Mouse (Mus musculus): ENCODE measurements around the gene Acot1. TPM values are rescaled to one million over a fixed set of nuclear protein-coding genes. Genes with fewer than 3 reads are reported as not detected.
A peak's percentile ranks its signal among the peaks of the same experiment; 100 is the strongest.
"Not testable (repeated sequence)": the region's sequence is repeated elsewhere in the genome, so short reads cannot be mapped to it uniquely, and the experiment has no call there.

Gene Acot1
- polyA plus RNA-seq, 1 experiment from 2014 or later = 43.9 TPM

DNA sequence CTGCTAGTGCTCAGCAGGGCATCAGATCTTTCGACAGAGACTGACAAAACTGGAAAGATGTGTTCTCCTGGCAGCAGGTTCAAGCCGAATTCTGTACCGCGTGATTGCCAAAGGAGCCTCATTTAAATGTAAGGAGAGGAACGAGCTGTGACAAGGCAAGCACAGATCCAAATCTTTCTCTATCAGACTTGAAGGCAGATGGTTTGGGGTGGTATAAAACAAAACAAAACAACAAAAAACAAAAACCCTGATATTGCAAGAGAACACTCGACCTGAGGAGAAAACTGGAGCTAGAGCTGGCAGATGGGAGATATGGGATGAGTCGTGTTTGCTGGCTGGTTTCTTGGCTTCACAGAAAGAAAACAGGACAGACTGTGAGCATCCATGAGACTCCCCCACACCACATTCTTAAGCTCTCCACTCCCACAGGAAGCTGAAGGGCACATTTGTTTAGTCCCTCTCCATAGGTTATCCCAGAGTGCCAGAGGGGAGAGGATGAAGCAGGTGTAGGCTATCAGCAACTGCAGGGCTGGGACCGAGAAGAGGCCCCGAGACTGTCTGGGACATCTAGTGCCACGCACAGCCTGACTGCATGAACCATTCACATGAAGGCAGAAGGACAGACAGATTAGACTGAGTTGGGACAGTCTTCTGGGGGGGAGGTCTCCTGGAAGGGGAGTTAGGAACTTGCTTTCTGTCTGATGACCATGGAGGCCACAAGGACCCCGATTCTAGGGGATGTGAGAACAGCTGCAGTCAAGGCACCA is 10.8 kb upstream of the Acot1 start:
- Histone ChIP-seq H3K4me3 (replicated peaks) (no peak overlapping the region), H3K9me3 (0 out of 2 replicates have a peak, but pooled peaks cover 12% of the 10 kb centered on the region), H3K9ac (replicated peaks) (no peak overlapping the region), H3K36me3 (peaks cover 6% of the 10 kb centered on the region; the same call in 1 of the 2 replicates), H3K4me1 (replicated peaks) (no peaks in the 10 kb centered on the region), H3K4me2 (no peak overlapping the region), H3K27ac (no peak overlapping the region), H3K27me3 (no peaks in the 10 kb centered on the region)
- 70% methylated on average over 11 of the region's 11 CpGs for WGBS
- ATAC-seq (ENCODE audit: insufficient number of reproducible peaks, insufficient read depth, low FRiP score, low TSS enrichment, low read depth) = no peak

DNA sequence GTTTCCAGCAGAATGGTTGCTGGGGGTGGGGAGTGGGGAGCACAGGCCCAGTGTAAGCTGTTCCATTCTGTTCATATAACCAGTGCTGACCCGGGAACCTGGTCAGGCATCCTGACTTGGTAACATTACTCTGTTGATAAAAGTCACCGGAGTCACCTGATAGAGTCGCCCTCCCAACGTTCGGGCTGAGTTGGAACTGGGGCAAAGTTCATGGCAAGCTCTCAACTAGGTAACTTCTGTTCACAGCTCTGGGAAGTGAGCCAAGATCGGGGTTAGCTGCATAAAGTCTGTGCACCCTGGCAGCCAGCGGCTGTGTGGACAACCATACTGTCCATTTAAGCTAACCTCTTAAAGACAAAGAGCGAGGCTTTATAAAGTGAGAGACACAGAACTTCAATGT is 10.1 kb upstream of the Acot1 start:
- H3K9ac ChIP-seq (replicated peaks); H3K36me3 ChIP-seq; H3K4me2 ChIP-seq; ATAC-seq (ENCODE audit: insufficient number of reproducible peaks, insufficient read depth, low FRiP score, low TSS enrichment, low read depth); H3K4me1 ChIP-seq (replicated peaks); H3K4me3 ChIP-seq (replicated peaks); H3K27ac ChIP-seq; H3K27me3 ChIP-seq: not testable (repeated sequence)
- WGBS = 77% methylated on average over 8 of the region's 8 CpGs
- 0 out of 2 replicates have a peak, but pooled peaks cover 12% of the 10 kb centered on the region for H3K9me3 ChIP-seq

DNA sequence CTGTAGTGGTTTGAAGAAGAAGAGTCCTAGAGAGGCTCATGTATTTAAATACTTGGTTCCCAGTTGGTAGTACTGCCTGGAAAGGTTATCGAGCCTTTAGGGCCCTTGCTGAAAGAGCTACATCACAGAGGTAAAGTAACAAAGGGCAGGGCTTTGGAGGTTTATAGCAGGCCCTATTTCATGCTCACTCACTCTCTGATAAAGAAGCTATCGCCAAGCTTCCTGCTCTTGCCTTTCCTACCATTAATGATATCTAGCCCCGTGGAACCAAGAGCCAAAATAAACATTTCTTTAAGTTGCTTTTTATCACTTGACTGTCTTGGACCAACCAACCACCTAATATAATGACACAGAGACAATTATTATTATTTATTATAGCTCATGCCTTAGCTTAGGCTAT is 8.9 kb upstream of the Acot1 start:
- Histone ChIP-seq H3K36me3 (no peaks in the 10 kb centered on the region), H3K4me1 (replicated peaks) (no peaks in the 10 kb centered on the region), H3K27me3 (no peaks in the 10 kb centered on the region), H3K9me3 (0 out of 2 replicates have a peak, but pooled peaks cover 12% of the 10 kb centered on the region), H3K9ac (replicated peaks) (no peak overlapping the region), H3K27ac (no peak overlapping the region), H3K4me2 (no peak overlapping the region), H3K4me3 (replicated peaks) (no peak overlapping the region)
- ATAC-seq (ENCODE audit: insufficient number of reproducible peaks, insufficient read depth, low FRiP score, low TSS enrichment, low read depth) = no peak
- 71% methylated on average over 3 of the region's 3 CpGs for WGBS

DNA sequence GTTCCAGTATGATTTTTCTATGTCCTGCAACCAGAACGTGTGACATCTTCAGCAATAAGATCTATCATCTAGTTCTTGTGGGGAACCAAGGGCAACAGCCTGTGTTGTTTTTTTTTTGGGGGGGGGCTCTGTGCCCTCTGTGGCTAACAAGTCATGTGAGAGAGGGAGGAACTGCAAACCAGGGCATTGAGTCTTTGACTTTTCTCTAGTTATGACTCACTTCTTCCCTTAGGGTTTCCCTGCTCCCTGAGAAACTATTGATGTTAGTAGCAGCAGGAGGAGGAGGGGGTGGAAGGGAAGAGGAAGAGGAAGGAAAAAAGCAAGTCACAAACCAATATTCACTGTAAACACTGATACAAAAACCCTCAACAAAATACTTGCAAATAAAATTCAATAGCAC is 5.4 kb upstream of the Acot1 start:
- Histone ChIP-seq H3K9ac (replicated peaks) (no peak overlapping the region), H3K9me3 (0 out of 2 replicates have a peak, but pooled peaks cover 12% of the 10 kb centered on the region), H3K36me3 (no peaks in the 10 kb centered on the region), H3K4me3 (replicated peaks) (no peak overlapping the region), H3K4me1 (replicated peaks) (peaks cover 2% of the 10 kb centered on the region; the same call in 1 of the 2 replicates), H3K4me2 (no peak overlapping the region), H3K27me3 (no peaks in the 10 kb centered on the region), H3K27ac (no peak overlapping the region)
- WGBS = 89% methylated on average over 1 of the region's 1 CpGs
- no peak for ATAC-seq (ENCODE audit: insufficient number of reproducible peaks, insufficient read depth, low FRiP score, low TSS enrichment, low read depth)

DNA sequence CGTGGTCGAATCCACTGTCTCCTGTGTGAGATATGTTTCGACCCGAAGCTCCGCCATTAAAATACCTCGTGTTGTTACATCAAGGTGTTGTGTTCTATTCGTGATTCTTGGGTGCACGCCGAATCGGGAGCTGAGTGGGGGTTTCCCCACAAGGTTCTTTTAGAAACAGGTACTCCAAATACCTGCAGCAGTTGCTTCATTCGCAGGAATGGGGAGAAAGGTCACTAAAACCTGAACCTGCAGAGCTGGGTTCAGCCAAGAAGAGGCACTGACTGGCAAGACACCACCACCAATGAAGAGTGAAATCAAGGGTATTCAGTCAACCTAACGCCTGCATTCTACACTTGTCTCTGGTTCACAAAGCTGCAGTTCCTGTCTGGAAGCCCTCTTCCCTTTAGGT is 1.0 kb upstream of the Acot1 start:
- 88% methylated on average over 12 of the region's 12 CpGs for WGBS
- ATAC-seq (ENCODE audit: insufficient number of reproducible peaks, insufficient read depth, low FRiP score, low TSS enrichment, low read depth) = no peak
- no peak overlapping the region for H3K4me3 ChIP-seq (replicated peaks)
- H3K36me3 ChIP-seq = no peaks in the 10 kb centered on the region
- H3K4me1 ChIP-seq (replicated peaks) = peaks cover 30% of the 10 kb centered on the region
- no peaks in the 10 kb centered on the region for H3K27me3 ChIP-seq
- H3K4me2 ChIP-seq = no peak overlapping the region
- no peak overlapping the region for H3K27ac ChIP-seq
- no peaks in the 10 kb centered on the region for H3K9me3 ChIP-seq
- no peak overlapping the region for H3K9ac ChIP-seq (replicated peaks)

DNA sequence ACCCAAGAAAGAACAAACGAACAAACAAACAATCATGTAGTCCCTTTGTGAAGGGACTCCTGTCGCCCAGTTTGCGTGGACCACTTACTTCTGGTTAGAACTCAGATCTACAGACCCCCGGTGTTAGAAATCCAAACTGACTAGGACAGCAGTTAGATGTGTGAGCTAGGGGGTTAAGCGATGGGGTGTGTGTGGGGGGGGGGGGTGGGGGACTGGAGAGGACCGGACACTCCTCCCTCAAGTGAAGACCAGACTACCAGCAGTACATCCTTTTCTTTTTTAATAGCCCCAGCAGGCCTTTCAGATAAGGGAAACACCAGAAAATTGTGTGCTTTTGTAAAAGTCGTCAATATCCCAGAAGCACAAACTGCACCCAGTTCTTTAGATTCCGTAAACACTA is 561 bp upstream of the Acot1 start:
- Histone ChIP-seq H3K4me3 (replicated peaks) (peak overlapping the region; percentile 48), H3K9me3 (no peaks in the 10 kb centered on the region), H3K27ac (peak overlapping the region; percentile 70), H3K9ac (replicated peaks) (peak overlapping the region; percentile 70; the same call in 1 of the 2 replicates), H3K4me2 (peak overlapping the region; percentile 58), H3K4me1 (replicated peaks) (peaks cover 30% of the 10 kb centered on the region), H3K27me3 (no peaks in the 10 kb centered on the region), H3K36me3 (no peaks in the 10 kb centered on the region)
- WGBS = 77% methylated on average over 8 of the region's 8 CpGs
- ATAC-seq (ENCODE audit: insufficient number of reproducible peaks, insufficient read depth, low FRiP score, low TSS enrichment, low read depth) = no peak

DNA sequence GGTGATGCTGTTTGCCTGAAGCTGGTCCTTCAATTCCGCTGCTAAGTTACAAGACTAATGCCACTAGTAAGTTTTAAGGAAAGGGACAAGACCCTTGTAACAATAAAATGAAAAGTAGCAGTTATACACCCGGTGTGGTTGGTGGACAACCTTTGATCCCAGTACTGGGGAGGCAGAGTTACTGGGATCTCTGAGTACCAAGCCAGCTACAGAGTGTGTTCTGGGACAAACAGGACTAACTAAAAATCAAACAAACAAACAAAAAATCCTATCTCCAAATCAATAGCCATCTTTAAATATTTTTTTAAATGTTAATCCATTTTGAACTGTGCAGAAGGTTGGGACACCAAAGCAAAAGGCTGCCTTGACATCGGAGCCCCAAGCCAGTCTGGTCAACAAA is 911 bp downstream of the Acot1 start:
- no peak overlapping the region for H3K27ac ChIP-seq
- peaks cover 30% of the 10 kb centered on the region for H3K4me1 ChIP-seq (replicated peaks)
- 77% methylated on average over 3 of the region's 3 CpGs for WGBS

DNA sequence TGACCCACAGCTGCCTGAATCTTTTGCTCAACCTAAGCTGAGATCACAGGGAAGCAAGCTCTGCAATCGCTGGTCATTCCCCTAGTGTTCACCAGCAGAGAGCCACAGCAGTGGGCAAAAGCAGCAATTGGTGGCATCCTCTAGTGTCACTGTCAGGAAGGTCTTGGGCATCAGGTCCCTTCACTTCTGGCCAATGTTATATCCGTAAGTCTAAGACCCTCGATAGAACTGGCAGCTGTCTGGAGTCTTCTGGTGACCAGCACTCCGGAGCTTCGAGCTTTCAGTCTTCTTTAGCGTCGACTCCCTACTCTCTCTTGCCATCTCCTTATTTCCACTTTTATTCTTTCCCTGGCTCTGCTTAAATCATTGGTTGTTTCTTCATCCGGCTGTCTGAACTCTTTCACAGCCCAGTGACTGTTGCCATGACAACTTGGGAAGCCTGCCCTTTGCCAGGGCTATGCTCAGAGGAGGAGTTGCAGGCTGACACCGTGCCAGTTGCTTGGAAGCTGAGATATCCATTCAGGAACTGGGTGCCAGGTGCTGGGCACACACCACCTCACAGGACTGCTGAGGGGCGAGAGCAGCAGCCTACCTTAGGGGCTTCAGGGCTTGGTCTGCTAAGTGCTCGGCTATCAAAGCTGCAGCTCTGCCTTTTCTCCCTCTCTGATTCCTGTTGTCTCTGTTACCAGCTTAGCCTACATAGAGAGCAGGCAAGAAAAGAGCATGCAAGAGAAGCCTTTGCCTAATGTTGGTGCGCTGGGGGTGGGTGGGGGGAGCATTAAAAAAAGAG is 2.2 kb downstream of the Acot1 start:
- Histone ChIP-seq H3K4me3 (replicated peaks) (0 out of 2 replicates have a peak overlapping the region, but pooled peaks have one; percentile 6), H3K27ac (no peak overlapping the region), H3K9me3 (no peaks in the 10 kb centered on the region), H3K9ac (replicated peaks) (0 out of 2 replicates have a peak overlapping the region, but pooled peaks have one; percentile 4), H3K27me3 (no peaks in the 10 kb centered on the region), H3K36me3 (peaks cover 16% of the 10 kb centered on the region), H3K4me2 (peak overlapping the region; percentile 58), H3K4me1 (replicated peaks) (peaks cover 30% of the 10 kb centered on the region)
- 67% methylated on average over 12 of the region's 12 CpGs for WGBS
- ATAC-seq (ENCODE audit: insufficient number of reproducible peaks, insufficient read depth, low FRiP score, low TSS enrichment, low read depth) = no peak

More for the DNA sequence above, 911 bp downstream of the Acot1 start:
- H3K36me3 ChIP-seq = peaks cover 9% of the 10 kb centered on the region
- no peaks in the 10 kb centered on the region for H3K9me3 ChIP-seq
- H3K9ac ChIP-seq (replicated peaks) = no peak overlapping the region
- H3K27me3 ChIP-seq = no peaks in the 10 kb centered on the region
- no peak for ATAC-seq (ENCODE audit: insufficient number of reproducible peaks, insufficient read depth, low FRiP score, low TSS enrichment, low read depth)
- peak overlapping the region; percentile 48 for H3K4me3 ChIP-seq (replicated peaks)
- H3K4me2 ChIP-seq = peak overlapping the region; percentile 58

DNA sequence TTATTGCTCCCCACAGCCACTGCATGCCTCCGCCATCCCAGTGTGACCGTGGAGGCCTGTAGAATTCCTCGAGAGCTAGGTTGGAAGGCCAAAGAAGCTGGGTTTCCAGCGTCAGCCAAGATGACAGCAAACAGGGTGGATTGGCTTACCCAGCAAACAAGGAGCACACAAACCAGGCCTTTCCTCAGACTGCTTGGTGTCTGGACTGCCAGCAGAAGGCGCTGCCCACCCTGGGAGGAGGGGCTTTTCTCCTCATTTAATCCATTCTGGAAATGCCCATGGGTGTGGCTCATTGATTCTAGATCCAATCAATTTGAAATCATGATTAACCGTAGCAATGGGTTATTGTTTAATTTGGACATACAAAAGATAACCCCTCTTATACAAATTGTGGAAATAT is 3.8 kb downstream of the Acot1 start:
- peaks cover 22% of the 10 kb centered on the region for H3K36me3 ChIP-seq
- H3K27me3 ChIP-seq = no peaks in the 10 kb centered on the region
- H3K4me1 ChIP-seq (replicated peaks) = peaks cover 30% of the 10 kb centered on the region
- no peak overlapping the region for H3K4me2 ChIP-seq
- WGBS = 78% methylated on average over 6 of the region's 6 CpGs
- no peak overlapping the region for H3K9ac ChIP-seq (replicated peaks)
- no peak overlapping the region for H3K27ac ChIP-seq
- no peak overlapping the region for H3K4me3 ChIP-seq (replicated peaks)
- no peaks in the 10 kb centered on the region for H3K9me3 ChIP-seq
- ATAC-seq (ENCODE audit: insufficient number of reproducible peaks, insufficient read depth, low FRiP score, low TSS enrichment, low read depth) = no peak

DNA sequence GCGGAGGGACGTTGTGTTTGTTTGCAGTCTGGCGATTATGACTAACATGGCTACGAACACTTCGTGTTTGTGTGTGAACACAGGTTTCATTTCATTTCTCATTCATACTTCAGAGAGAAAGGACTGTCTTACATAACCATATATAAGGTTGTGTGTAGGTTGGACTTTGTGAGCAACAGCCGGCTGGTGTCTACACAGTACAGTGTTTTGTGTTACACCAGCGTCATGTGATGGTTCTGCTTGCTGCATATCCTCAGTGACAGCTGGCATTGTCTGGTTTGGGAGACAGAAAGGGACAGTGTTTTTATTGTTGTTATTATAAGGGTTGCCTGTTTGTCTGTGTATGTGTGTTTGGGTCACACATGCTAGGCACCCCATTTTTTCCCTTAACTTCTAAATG is 4.4 kb downstream of the Acot1 start:
- H3K4me3 ChIP-seq (replicated peaks) = no peak overlapping the region
- H3K36me3 ChIP-seq = peaks cover 22% of the 10 kb centered on the region
- no peaks in the 10 kb centered on the region for H3K9me3 ChIP-seq
- H3K27ac ChIP-seq = no peak overlapping the region
- no peak overlapping the region for H3K9ac ChIP-seq (replicated peaks)
- H3K4me2 ChIP-seq = no peak overlapping the region
- no peaks in the 10 kb centered on the region for H3K27me3 ChIP-seq
- ATAC-seq (ENCODE audit: insufficient number of reproducible peaks, insufficient read depth, low FRiP score, low TSS enrichment, low read depth) = no peak
- 93% methylated on average over 7 of the region's 7 CpGs for WGBS
- peaks cover 29% of the 10 kb centered on the region for H3K4me1 ChIP-seq (replicated peaks)

DNA sequence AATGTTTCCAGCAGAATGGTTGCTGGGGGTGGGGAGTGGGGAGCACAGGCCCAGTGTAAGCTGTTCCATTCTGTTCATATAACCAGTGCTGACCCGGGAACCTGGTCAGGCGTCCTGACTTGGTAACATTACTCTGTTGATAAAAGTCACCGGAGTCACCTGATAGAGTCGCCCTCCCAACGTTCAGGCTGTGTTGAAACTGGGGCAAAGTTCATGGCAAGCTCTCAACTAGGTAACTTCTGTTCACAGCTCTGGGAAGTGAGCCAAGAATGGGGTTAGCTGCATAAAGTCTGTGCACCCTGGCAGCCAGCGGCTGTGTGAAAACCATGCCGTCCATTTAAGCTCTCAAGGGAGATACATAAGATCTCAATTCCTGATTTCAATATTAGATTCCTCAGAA is 11.2 kb downstream of the Acot1 start:
- 63% methylated on average over 7 of the region's 7 CpGs for WGBS
- H3K9me3 ChIP-seq; H3K9ac ChIP-seq (replicated peaks); H3K4me1 ChIP-seq (replicated peaks); H3K27me3 ChIP-seq; H3K27ac ChIP-seq; H3K4me3 ChIP-seq (replicated peaks); ATAC-seq (ENCODE audit: insufficient number of reproducible peaks, insufficient read depth, low FRiP score, low TSS enrichment, low read depth); H3K4me2 ChIP-seq: not testable (repeated sequence)
- H3K36me3 ChIP-seq = peaks cover 10% of the 10 kb centered on the region; the same call in 1 of the 2 replicates

Data from limb, embryonic 12.5 days (tissue).